Mouse (Mus musculus) heart, adult 18-20 months (tissue): Measurements from ENCODE around the gene Olfr78. TPM values are rescaled to one million over a fixed set of nuclear protein-coding genes. Genes with fewer than 3 reads are reported as not detected.
A peak's percentile ranks its signal among the peaks of the same experiment; 100 is the strongest.

Experiments used
- DNase-seq, 2 experiments: peaks; one replicate each; pipeline ENCODE4 v3.0.0; 2021 to 2022; ENCODE audit warnings: mixed read lengths in 1 of 2
- long read RNA-seq, 2 experiments: library from polyadenylated mRNA; stranded (forward); transcript quantifications; one replicate each; pipeline ENCODE4 v2.0.0; 2021
- total RNA-seq, 2 experiments: library from RNA; stranded (reverse); gene quantifications; 2 replicates each; pipeline ENCODE4 v1.2.3; 2021

Olfr78 gene
- total RNA-seq: under 1 TPM; 0.49 to 0.60 TPM
- long read RNA-seq, experiment 1: 0 reads
- long read RNA-seq, experiment 2: 0 reads

DNA sequence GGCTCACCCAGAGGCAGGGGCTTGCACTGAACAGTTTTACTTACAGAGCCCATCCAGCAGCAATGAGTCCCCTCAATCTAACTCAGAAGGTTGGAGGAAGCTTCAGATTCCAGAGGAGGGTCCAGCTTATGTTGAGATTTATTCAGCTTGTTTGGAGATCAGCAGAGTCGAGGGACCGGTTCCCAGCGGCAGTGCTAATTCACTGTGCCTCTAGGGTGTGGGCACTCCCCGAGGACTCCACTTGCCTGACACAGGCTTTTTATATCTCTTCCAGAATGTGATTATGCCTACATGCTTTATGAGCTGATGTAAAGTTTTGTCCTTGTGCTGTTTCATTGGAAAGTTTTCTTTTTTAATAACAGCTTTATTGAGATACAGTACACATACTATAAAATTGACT is at the start of gene Olfr78, which contains the start of gene Olfr560:
TSS of gene Olfr78 (minus strand) at position 206 of the 400 bp plus-strand sequence.
TSS of gene Olfr560 (minus strand) at position 101 of the 400 bp plus-strand sequence.
- DNase-seq: no peak

DNA sequence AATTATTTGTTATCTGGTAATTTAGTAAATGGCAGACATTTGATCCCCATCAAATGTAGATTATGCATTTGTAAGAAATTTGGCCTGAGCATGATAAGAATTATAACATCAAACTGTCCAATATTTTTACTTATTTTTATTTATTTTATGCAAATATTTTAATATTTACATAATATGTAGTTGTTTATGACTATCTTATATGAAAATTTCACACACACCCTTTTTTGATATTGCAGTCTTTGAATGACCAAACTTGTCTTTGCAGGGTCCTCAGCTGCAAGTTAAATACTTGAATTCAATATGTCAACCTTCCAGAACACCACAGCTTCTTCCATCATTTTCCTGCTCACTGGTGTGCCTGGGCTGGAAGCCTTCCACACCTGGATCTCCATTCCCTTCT is 43.9 kb upstream of the Olfr78 start, which contains the start of gene Olfr564:
TSS of gene Olfr564 (plus strand) at position 301 of the 400 bp plus-strand sequence.
- DNase-seq: no peak

DNA sequence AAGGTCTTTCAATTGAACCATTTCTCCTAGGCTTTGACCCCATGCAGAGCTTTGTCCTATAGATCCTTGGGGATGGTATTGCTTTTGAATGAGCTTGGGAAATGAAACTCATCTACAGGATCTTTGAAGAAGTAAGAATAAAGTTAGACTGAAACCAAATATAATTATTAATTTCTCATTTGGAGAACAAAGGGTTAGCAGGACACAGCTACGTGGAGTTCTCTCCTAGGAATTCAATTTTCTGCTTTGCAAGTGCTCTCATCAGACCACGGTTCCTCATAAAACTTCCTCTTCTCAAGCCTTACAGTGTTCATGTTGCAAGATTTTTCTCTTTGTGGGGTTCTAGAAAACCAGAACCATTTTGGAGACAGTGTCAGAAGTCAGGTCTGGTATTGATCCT is 11.7 kb upstream of the Olfr78 start, which contains the start of gene Olfr561:
TSS of gene Olfr561 (plus strand) at position 301 of the 400 bp plus-strand sequence.
- no peak for DNase-seq

DNA sequence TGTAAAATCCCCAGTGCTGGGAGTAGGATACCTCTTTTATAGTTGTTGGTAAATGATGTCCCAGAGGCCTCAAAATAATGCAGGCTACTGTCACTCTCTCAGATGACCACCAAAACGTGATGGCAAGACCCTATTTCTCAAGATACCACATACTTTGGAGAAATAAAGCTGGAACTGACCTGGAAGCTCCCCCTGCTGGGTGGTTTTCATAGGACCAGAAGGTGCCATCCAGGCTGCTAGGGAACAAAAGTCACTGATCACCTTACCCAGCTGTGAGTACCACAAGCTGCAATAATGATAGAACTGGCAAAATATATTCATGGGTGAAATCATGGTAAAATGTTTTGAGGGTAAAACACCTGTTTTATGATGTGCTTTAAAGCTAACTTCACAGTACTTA is 7.2 kb downstream of the Olfr78 start:
- DNase-seq: peak in 1 of 2 experiments; percentile 30

DNA sequence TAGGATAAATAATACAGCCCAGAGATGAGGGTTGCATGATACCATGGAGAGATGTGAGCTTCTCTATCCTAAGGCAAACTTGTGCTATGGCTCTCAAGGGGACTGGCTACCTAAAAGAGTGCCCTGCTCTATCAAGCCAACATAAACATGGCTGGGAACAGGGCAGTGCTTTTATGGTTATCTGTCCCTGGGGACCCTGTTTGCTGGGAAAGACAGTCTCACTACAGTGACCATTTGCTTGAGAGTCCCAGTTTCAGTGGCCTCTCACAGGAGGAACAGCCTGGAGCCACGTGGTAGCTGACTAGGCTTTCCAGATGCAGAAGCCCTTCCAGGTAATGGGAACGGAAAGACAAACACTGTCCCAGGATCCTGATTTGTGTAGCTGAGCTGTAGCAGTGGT is 21.6 kb downstream of the Olfr78 start:
- DNase-seq: peak in 1 of 2 experiments; percentile 4

DNA sequence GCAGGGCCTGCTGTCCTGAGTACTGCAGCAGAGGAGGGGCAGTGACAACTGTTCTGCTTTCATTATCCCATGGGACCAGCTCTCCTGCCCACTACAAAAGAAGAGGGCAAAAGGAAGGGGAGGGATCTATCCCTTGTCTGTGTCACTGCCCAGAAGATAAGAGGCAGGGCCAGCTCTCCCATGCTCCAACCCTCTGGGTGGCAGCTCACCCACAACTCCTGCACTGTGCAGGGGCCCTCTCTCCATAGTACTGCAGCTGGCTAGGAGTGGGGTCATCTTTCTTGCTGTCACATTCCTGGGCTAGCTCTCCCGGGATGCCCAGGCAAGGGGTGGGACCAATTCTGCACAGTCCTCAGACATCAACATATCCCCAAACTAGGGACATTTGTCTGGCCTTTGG is 25.5 kb downstream of the Olfr78 start:
- DNase-seq: no peak

DNA sequence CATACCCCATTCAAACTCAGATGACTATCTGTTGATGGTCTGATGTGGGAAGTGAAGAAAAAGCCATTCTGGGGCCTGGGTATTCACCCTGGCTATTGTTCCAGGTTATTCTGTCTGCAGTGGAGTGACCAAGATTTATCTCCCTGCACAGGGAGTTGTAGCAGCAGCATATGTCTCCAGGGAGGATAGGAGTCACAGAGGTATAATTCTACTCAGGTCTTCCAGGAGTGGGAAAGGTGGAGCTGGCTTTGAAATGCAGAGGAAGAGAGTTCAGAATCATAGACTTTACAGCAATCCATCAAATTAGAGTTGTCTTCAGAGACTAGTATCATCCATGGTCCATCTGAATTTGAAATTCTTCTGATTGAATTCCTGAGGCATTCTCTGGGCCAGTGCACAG is 31.9 kb downstream of the Olfr78 start, which contains the start of gene Olfr559:
TSS of gene Olfr559 (minus strand) at position 101 of the 400 bp plus-strand sequence.
- no peak for DNase-seq

DNA sequence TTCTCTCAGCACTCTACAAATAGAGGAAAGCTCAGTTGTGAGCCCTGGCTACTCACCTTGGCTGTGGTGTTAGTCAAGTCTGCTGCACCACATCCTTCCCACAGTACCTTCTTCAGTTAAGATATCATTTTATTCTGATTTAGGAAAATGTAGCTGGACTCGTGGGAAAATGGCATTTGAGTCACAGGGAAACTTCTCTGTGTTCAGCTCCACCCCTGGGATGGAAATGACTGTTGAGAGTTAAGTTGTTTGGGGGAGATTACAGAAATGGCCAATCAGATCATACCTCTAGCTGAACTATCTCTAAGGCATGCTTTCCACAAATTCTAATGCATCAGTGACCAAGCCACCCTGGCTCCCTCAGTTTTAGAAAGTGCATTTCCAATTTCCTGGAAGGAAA is 40.3 kb downstream of the Olfr78 start, which contains the start of gene Olfr33:
TSS of gene Olfr33 (minus strand) at position 101 of the 400 bp plus-strand sequence.
- DNase-seq: no peak

DNA sequence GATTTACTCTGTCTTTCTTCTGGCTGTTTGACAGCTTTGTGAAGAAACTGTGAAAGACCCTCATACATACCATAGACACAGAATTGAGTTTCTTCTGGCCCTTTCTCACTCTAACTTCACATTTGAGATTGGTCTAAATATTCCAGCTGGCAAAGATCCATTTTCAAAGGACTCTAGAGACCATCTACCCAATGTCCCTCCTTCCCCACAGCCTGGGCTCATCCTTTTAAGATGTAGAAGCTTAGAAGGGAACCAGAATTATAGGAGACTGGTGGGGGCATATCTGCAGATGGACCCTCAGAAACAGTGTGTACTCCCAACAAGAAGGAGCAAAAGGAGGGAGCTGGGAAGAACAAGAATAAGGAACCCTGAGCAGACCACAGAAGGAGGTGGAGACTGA is 57.4 kb downstream of the Olfr78 start, which contains the start of gene Olfr558:
TSS of gene Olfr558 (plus strand) at position 301 of the 400 bp plus-strand sequence.
- DNase-seq: no peak

DNA sequence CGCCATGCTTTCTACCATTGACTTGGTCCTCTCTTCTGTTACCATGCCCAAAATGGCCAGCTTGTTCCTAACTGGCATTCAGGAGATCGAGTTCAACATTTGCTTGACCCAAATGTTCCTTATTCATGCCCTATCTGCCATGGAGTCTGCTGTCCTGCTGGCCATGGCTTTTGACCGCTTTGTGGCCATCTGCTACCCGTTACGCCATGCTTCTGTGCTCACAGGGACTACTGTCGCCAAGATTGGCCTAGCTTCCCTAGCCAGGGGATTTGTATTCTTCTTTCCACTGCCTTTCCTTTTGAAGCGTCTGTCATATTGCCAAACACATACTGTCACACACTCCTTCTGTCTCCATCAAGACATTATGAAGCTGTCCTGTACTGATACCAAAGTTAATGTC is 60.8 kb downstream of the Olfr78 start:
- DNase-seq: no peak

DNA sequence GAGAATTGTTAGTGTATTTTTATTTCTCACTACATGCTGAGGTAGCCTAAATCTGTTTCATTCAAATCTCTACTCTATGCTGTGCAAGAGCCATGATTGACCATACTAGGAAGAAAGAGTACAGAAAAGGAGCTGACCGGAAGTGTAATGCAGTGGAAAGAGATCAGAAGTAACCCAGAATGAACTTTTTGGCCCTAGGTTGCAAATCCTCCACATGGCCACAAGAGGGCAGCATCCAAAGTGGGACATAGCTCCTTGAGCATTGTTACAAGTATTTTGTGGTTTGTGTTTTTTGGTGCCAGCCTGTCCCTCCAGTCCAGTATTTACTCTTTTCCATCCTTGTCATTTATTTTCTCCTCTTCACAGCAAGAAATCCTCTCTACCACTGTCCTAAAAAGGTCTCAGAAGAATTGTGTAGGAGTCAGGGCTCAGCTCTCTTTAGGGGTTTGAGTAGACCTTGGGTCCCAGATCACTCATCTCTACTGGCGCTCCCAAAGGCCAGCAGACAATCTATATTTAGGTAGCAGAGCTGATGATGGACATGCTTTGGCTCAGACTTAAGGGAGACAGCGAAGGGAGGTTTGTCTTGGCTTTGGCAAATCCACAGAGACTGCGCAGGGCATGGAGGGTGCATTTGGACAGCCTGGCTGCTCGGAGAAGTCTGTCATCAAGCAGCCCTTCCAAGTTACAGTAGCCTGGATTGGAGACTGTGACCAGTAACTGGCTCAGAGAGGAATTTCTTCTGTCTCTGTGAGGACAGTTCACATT is 63.7 kb downstream of the Olfr78 start, which contains the start of gene Olfr557:
TSS of gene Olfr557 (plus strand) at position 553 of the 768 bp plus-strand sequence.
- peak; percentile 52 to 53 for DNase-seq

Other genes with a start within 250 kb of the Olfr78 start
- not detected for gene Olfr547, start 224.7 kb downstream of the Olfr78 start, total RNA-seq
- not detected for gene Olfr548-ps1, start 218.6 kb downstream of the Olfr78 start, total RNA-seq
- not detected for gene Olfr549, start 209.6 kb downstream of the Olfr78 start, total RNA-seq
- 1 to 10 TPM; 5.3 TPM for gene Trim21, start 194.0 kb downstream of the Olfr78 start, total RNA-seq
- gene Olfr550, start 188.0 kb downstream of the Olfr78 start, total RNA-seq: under 1 TPM; 0.05 to 0.18 TPM
- gene Olfr551, start 167.6 kb downstream of the Olfr78 start, total RNA-seq: not detected
- under 1 TPM; 0.10 to 0.23 TPM for gene Olfr552, start 161.7 kb downstream of the Olfr78 start, total RNA-seq
- not detected for gene Olfr553, start 141.3 kb downstream of the Olfr78 start, total RNA-seq
- gene Olfr554, start 121.0 kb downstream of the Olfr78 start, total RNA-seq: not detected
- gene Olfr555, start 100.6 kb downstream of the Olfr78 start, total RNA-seq: not detected
- not detected for gene Olfr556, start 94.6 kb downstream of the Olfr78 start, total RNA-seq
- 1 to 10 TPM; 6.7 to 8.5 TPM for gene Trim68, start 72.1 kb downstream of the Olfr78 start, total RNA-seq
- not detected for gene Olfr557, start 63.6 kb downstream of the Olfr78 start, total RNA-seq
- gene Olfr558, start 57.3 kb downstream of the Olfr78 start, total RNA-seq: 1 to 10 TPM; 2.3 TPM
- gene Olfr33, start 40.4 kb downstream of the Olfr78 start, total RNA-seq: not detected
- gene Olfr559, start 32.0 kb downstream of the Olfr78 start, total RNA-seq: not detected
- not detected for gene Olfr560, start 105 bp downstream of the Olfr78 start, total RNA-seq
- not detected for gene Olfr561, start 11.8 kb upstream of the Olfr78 start, total RNA-seq
- not detected for gene Olfr564, start 44.0 kb upstream of the Olfr78 start, total RNA-seq
- not detected for gene Olfr566, start 99.3 kb upstream of the Olfr78 start, total RNA-seq
- gene Olfr568, start 117.7 kb upstream of the Olfr78 start, total RNA-seq: not detected
- not detected for gene Olfr569, start 131.4 kb upstream of the Olfr78 start, total RNA-seq
- gene Olfr570, start 135.1 kb upstream of the Olfr78 start, total RNA-seq: not detected
- gene Olfr571, start 158.1 kb upstream of the Olfr78 start, total RNA-seq: not detected
- not detected for gene Olfr572, start 164.9 kb upstream of the Olfr78 start, total RNA-seq
- gene Olfr573-ps1, start 183.1 kb upstream of the Olfr78 start, total RNA-seq: not detected
- gene Olfr574, start 189.0 kb upstream of the Olfr78 start, total RNA-seq: not detected
- gene Olfr575, start 199.3 kb upstream of the Olfr78 start, total RNA-seq: not detected
- gene Olfr576, start 203.2 kb upstream of the Olfr78 start, total RNA-seq: not detected
- not detected for gene Olfr577, start 216.5 kb upstream of the Olfr78 start, total RNA-seq
- gene Olfr578, start 229.9 kb upstream of the Olfr78 start, total RNA-seq: not detected